Mouse (Mus musculus): ENCODE measurements at regions not wholly inside any gene's neighbourhood (a gene's known extent, or its start where the extent isn't known, plus 50 kb on each side); places are given as distances from the start of the nearest gene placed in this dataset.

DNA sequence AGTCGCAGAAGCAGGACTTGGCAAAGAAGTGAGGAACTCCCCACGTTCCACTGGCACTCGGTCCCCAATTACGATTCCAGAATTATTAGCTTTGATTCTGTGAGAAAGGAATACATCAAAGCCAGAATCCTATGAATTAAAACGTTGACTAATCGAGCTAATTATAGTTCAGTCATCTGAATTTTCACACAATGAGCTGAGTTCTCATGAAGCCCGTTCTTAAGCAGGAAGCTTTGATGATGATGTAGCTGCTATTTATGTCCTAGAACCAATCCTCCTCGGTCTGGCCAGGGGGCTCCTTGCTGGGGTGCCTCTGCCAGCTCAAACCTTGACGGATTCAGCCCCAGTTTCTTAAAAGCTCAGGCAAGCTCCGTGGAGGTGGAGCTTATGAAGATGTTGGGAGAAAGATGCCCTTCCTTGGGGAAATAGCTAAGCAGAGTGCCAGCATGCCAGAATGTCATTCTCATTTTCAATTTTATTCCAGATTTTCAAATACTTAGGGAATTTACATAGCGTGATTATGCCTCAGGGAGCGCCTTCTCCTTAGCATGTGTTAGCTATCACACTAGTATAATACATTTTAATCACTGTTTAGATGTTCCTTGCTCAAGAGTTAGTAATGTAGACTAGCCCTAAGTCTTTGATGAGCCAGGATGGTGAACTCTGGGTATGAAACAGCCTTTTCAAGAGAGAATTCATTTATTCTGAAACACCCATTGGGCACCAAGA is 65.5 kb upstream of the Ppm1b start:
- no peak overlapping the region for H3K27ac ChIP-seq (ENCODE audit: control insufficient read depth, insufficient read depth, low read depth, low read length)
- H3K4me1 ChIP-seq (ENCODE audit: control insufficient read depth, insufficient read depth, low read length), result no peaks in the 10 kb centered on the region
- H3K36me3 ChIP-seq (ENCODE audit: control insufficient read depth, insufficient read depth, low read length), result no peaks in the 10 kb centered on the region
- TF ChIP-seq POLR2A (IDR thresholded peaks at IDR 0.05; ENCODE audit: control insufficient read depth, low read depth, low read length) (no peak), CTCF (IDR thresholded peaks at IDR 0.05; ENCODE audit: control insufficient read depth, insufficient read depth, insufficient replicate concordance, low read depth, low read length) (no peak)
- no peak overlapping the region for H3K4me3 ChIP-seq (ENCODE audit: control insufficient read depth, low read depth, low read length)
- H3K27me3 ChIP-seq (ENCODE audit: control insufficient read depth, insufficient read depth, low read length), result no peaks in the 10 kb centered on the region

DNA sequence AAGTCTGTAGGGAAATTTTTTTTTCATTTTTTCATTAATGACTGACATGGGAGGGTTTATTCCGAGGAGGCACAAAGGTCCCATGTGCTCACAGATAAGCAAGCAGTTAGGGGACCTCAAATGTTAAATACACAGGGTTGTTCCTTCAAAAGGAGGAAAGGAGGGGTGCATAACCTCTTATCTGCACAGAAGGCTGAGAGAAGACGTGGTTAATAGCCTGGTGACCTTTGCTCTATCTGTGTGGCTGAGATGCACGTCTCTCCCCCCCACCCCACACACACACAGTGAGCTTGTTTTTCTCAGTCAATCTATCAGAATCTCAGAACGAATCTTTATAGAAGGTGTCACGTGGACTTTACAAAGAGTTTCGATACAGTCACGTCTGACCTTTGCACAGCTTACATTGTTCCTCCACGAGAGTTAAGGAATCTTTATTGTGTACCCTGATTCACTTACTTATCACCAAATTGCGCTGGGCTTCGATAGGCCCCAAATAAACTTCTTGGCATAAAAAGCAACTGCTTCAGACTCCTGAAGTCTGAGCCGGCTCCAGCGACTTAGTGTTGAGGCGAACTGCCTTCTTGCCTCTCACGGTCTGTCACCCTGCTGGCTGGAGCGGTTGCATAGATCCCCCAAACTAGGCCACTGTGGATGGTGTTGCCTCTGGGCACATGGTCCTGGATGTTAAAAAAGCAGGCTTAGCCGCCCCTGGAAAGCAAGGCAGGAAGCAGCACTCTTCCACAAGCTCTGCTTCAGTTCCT is 63.1 kb upstream of the Ppm1b start:
- no peaks in the 10 kb centered on the region for H3K27me3 ChIP-seq (ENCODE audit: control insufficient read depth, insufficient read depth, low read length)
- H3K4me3 ChIP-seq (ENCODE audit: control insufficient read depth, low read depth, low read length), result no peak overlapping the region
- no peaks in the 10 kb centered on the region for H3K36me3 ChIP-seq (ENCODE audit: control insufficient read depth, insufficient read depth, low read length)
- no peaks in the 10 kb centered on the region for H3K4me1 ChIP-seq (ENCODE audit: control insufficient read depth, insufficient read depth, low read length)
- TF ChIP-seq CTCF (IDR thresholded peaks at IDR 0.05; ENCODE audit: control insufficient read depth, insufficient read depth, insufficient replicate concordance, low read depth, low read length), result no peak
- no peak for TF ChIP-seq POLR2A (IDR thresholded peaks at IDR 0.05; ENCODE audit: control insufficient read depth, low read depth, low read length)
- H3K27ac ChIP-seq (ENCODE audit: control insufficient read depth, insufficient read depth, low read depth, low read length), result no peak overlapping the region

DNA sequence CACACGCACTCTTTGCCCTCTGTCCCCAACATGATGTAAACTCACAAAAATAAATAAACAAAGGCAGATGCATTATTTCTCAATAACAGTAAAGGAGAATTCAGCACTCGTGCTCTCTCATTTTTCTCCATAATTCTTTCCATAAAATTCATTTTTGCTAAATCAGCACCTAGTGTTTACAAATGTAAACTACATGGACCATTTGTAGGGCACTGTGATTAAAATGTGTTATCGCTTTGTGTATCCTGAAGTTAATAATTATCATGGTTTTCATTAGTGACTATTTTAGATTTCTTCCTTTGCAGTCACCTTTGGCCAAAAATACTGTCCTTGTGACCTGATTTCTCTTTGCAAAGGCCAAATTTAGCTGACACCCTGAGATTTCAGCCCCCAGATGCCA is 61.0 kb upstream of the Ppm1b start:
- H3K27me3 ChIP-seq (ENCODE audit: control insufficient read depth, insufficient read depth, low read length), result no peaks in the 10 kb centered on the region
- no peaks in the 10 kb centered on the region for H3K36me3 ChIP-seq (ENCODE audit: control insufficient read depth, insufficient read depth, low read length)
- TF ChIP-seq CTCF (IDR thresholded peaks at IDR 0.05; ENCODE audit: control insufficient read depth, insufficient read depth, insufficient replicate concordance, low read depth, low read length), result no peak
- no peak for TF ChIP-seq POLR2A (IDR thresholded peaks at IDR 0.05; ENCODE audit: control insufficient read depth, low read depth, low read length)
- H3K4me1 ChIP-seq (ENCODE audit: control insufficient read depth, insufficient read depth, low read length), result no peaks in the 10 kb centered on the region
- no peak overlapping the region for H3K4me3 ChIP-seq (ENCODE audit: control insufficient read depth, low read depth, low read length)
- no peak overlapping the region for H3K27ac ChIP-seq (ENCODE audit: control insufficient read depth, insufficient read depth, low read depth, low read length)

DNA sequence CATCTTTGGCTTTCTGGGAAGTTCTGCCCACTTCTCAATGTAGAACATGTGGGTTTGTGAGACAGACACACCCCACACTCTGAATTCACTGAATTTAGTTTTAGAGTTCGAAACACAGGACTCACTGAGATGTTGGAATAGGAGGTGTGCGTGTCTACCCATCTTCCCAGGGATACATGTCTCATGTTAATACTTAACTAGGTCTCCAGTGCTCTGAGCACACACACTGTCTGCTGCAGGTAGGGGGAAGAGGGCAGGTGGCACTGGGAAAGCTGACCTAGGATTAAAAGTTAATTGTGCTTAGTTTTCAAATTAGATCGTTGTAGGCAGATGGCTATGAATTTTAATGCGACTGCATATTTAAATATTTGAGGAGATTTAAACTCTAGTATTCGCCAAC is 60.0 kb upstream of the Ppm1b start:
- Histone ChIP-seq H3K4me3 (ENCODE audit: control insufficient read depth, low read depth, low read length) (no peak overlapping the region), H3K27me3 (ENCODE audit: control insufficient read depth, insufficient read depth, low read length) (no peaks in the 10 kb centered on the region), H3K27ac (ENCODE audit: control insufficient read depth, insufficient read depth, low read depth, low read length) (no peak overlapping the region), H3K4me1 (ENCODE audit: control insufficient read depth, insufficient read depth, low read length) (no peaks in the 10 kb centered on the region), H3K36me3 (ENCODE audit: control insufficient read depth, insufficient read depth, low read length) (no peaks in the 10 kb centered on the region)
- TF ChIP-seq CTCF (IDR thresholded peaks at IDR 0.05; ENCODE audit: control insufficient read depth, insufficient read depth, insufficient replicate concordance, low read depth, low read length), result no peak

- TF ChIP-seq POLR2A (IDR thresholded peaks at IDR 0.05; ENCODE audit: control insufficient read depth, low read depth, low read length) (no peak), CTCF (IDR thresholded peaks at IDR 0.05; ENCODE audit: control insufficient read depth, insufficient read depth, insufficient replicate concordance, low read depth, low read length) (no peak)
- Histone ChIP-seq H3K4me1 (ENCODE audit: control insufficient read depth, insufficient read depth, low read length) (no peaks in the 10 kb centered on the region), H3K36me3 (ENCODE audit: control insufficient read depth, insufficient read depth, low read length) (no peaks in the 10 kb centered on the region), H3K27me3 (ENCODE audit: control insufficient read depth, insufficient read depth, low read length) (no peaks in the 10 kb centered on the region), H3K27ac (ENCODE audit: control insufficient read depth, insufficient read depth, low read depth, low read length) (no peak overlapping the region), H3K4me3 (ENCODE audit: control insufficient read depth, low read depth, low read length) (no peak overlapping the region)
Observed at GRCm38 (mm10) chr17:84898407-84898806, 58.1 kb upstream of the Ppm1b start.

- no peaks in the 10 kb centered on the region for H3K4me1 ChIP-seq (ENCODE audit: control insufficient read depth, insufficient read depth, low read length)
- TF ChIP-seq CTCF (IDR thresholded peaks at IDR 0.05; ENCODE audit: control insufficient read depth, insufficient read depth, insufficient replicate concordance, low read depth, low read length) (no peak), POLR2A (IDR thresholded peaks at IDR 0.05; ENCODE audit: control insufficient read depth, low read depth, low read length) (no peak)
Observed at GRCm38 (mm10) chr17:84903625-84904337, 52.8 kb upstream of the Ppm1b start.

More at GRCm38 (mm10) chr17:84903625-84904337, 52.8 kb upstream of the Ppm1b start:
- Histone ChIP-seq H3K27ac (ENCODE audit: control insufficient read depth, insufficient read depth, low read depth, low read length) (no peak overlapping the region), H3K27me3 (ENCODE audit: control insufficient read depth, insufficient read depth, low read length) (no peaks in the 10 kb centered on the region), H3K4me3 (ENCODE audit: control insufficient read depth, low read depth, low read length) (no peak overlapping the region), H3K36me3 (ENCODE audit: control insufficient read depth, insufficient read depth, low read length) (no peaks in the 10 kb centered on the region)

Data from testis, adult 2 months (tissue).